Mouse (Mus musculus): Measurements from ENCODE around the gene Acbd6.

GRCm38 (mm10) chr1:155737017-155737808 is 179.3 kb downstream of the Acbd6 start:
- no peak for TF ChIP-seq POLR2A (IDR thresholded peaks at IDR 0.05; ENCODE audit: control insufficient read depth, extremely low read depth, insufficient read depth, low read length, poor library complexity)
- no peak for TF ChIP-seq CTCF (IDR thresholded peaks at IDR 0.05; ENCODE audit: borderline replicate concordance, control insufficient read depth, extremely low read depth, insufficient read depth, low read length, poor library complexity)

Data from thymus, adult 2 months (tissue).